Mouse (Mus musculus): ENCODE data around the gene Oog3. TPM values are rescaled to one million over a fixed set of nuclear protein-coding genes. Genes with fewer than 3 reads are reported as not detected.

Gene Oog3
- total RNA-seq (2021): not detected
- long read RNA-seq, experiment 1: 0 reads
- long read RNA-seq, experiment 2: 0 reads

DNA sequence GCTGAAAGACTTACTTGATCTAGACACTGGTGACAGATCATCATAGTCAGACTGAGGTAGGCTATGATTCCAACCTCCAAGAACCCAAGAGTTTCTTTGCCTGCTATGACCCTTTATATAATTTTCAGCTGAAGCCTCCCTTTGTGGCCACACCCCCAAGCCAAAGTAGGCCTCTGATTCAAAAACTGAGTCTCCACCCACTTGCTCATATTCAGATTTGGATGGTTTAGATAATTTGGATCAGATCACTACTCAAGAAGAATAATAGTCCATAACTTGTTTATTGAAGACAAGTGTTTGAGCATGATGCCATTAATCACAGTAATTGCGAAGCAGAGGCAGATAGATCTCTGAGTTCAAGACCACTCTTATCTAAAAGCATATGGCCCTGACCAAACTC, at the start of gene Oog3:
Gene Oog3 (minus strand): TSS at position 101 of the 400 bp plus-strand sequence.
- DNase-seq: no peak

- no peak for DNase-seq
Observed at GRCm38 (mm10) chr4:144190419-144190818, 28.0 kb upstream of the Oog3 start, which contains the start of gene Oog2. Gene Oog2 (plus strand): TSS chr4:144190719.

Other genes with a start within 250 kb of the Oog3 start
- gene Pramef25, start 211.6 kb downstream of the Oog3 start, total RNA-seq (2021): not detected
- gene Gm13101, start 195.7 kb downstream of the Oog3 start, total RNA-seq (2021): not detected
- gene Pramef17, start 168.3 kb downstream of the Oog3 start, total RNA-seq (2021): not detected
- not detected for gene Pramel4, start 103.5 kb downstream of the Oog3 start, total RNA-seq (2021)
- gene Gm13102, start 56.2 kb downstream of the Oog3 start, total RNA-seq (2021): not detected
- gene Oog2, start 28.1 kb upstream of the Oog3 start, total RNA-seq (2021): not detected
- not detected for gene C87977, start 50.7 kb upstream of the Oog3 start, total RNA-seq (2021)
- not detected for gene Pramel5, start 117.8 kb upstream of the Oog3 start, total RNA-seq (2021)
- gene Gm13128, start 167.6 kb upstream of the Oog3 start, total RNA-seq (2021): not detected
- not detected for gene Gm13119, start 195.3 kb upstream of the Oog3 start, total RNA-seq (2021)
- not detected for gene Pramef20, start 215.3 kb upstream of the Oog3 start, total RNA-seq (2021)
- not detected for gene Pramef12, start 245.8 kb upstream of the Oog3 start, total RNA-seq (2021)